Mouse (Mus musculus): Measurements from ENCODE around the gene Crabp1. TPM values are rescaled to one million over a fixed set of nuclear protein-coding genes. Genes with fewer than 3 reads are reported as not detected.

Gene Crabp1
- total RNA-seq (2023) = not detected

GRCm38 (mm10) chr9:54764561-54765217 is at the start of gene Crabp1:
Crabp1 (plus strand) TSS chr9:54764748.

GRCm38 (mm10) chr9:54733921-54734638 is 30.5 kb upstream of the Crabp1 start, which contains the start of gene Wdr61:
Wdr61 (minus strand) TSS chr9:54734519.

Other genes starting within 250 kb of the Crabp1 start
- not detected for gene Sh2d7, start 225.8 kb upstream of the Crabp1 start, total RNA-seq (2023)
- gene Cib2, start 204.5 kb upstream of the Crabp1 start, total RNA-seq (2023) = 1 to 10 TPM; 8.6 to 9.9 TPM
- 10 to 100 TPM; 16.8 to 18.6 TPM for gene Idh3a, start 178.4 kb upstream of the Crabp1 start, total RNA-seq (2023)
- gene Acsbg1, start 102.9 kb upstream of the Crabp1 start, total RNA-seq (2023) = under 1 TPM; 0.58 to 0.76 TPM
- gene Dnaja4, start 65.9 kb upstream of the Crabp1 start, total RNA-seq (2023) = 1 to 10 TPM; 1.4 to 1.7 TPM
- gene Wdr61, start 30.2 kb upstream of the Crabp1 start, total RNA-seq (2023) = 10 to 100 TPM; 38.8 to 41.4 TPM
- gene Ireb2, start 99.0 kb downstream of the Crabp1 start, total RNA-seq (2023) = 10 to 100 TPM; 33.0 to 35.0 TPM
- under 1 TPM; 0.37 to 0.61 TPM for gene Hykk, start 152.5 kb downstream of the Crabp1 start, total RNA-seq (2023)
- 100 to 1,000 TPM; 113 to 114 TPM for gene Psma4, start 186.0 kb downstream of the Crabp1 start, total RNA-seq (2023)
- not detected for gene AY074887, start 186.2 kb downstream of the Crabp1 start, total RNA-seq (2023)
- gene Chrna5, start 216.1 kb downstream of the Crabp1 start, total RNA-seq (2023) = not detected